Comparison of ENCODE assay signal across 8 mouse cellular contexts in genomic region chr5:104110171-104110920, GRCm38 (mm10). TPM values are rescaled to one million over a fixed set of nuclear protein-coding genes. Genes with fewer than 3 reads are reported as not detected.
DNase-seq lines count a peak whose midpoint lies in the region; ATAC-seq lines count a peak whose summit lies in the region.

No protein-coding gene starts in this region.

- H3K4me2 ChIP-seq in embryonic facial prominence, embryonic 14.5 days (ENCODE audit: low read depth, low read length): peak overlapping the region; percentile 19
- H3K4me2 ChIP-seq in hindbrain, embryonic 15.5 days: peak overlapping the region; percentile 52
- peak overlapping the region; percentile 35 for H3K4me2 ChIP-seq in midbrain, embryonic 12.5 days (replicated peaks)

- DNase-seq in layer of hippocampus, adult 11-12 months (ENCODE audit: low spot score): peak; percentile 71
- DNase-seq in layer of hippocampus, adult 9-10 months (ENCODE audit: low spot score): no peak
- peak; percentile 54 for DNase-seq in embryonic facial prominence, embryonic 14.5 days (ENCODE audit: low spot score)
- DNase-seq in urinary bladder, postnatal 10 days (ENCODE audit: low spot score): no peak
- DNase-seq in urinary bladder, postnatal 25 days (ENCODE audit: low spot score): no peak

- no peaks in the 10 kb centered on the region for H3K27me3 ChIP-seq in embryonic facial prominence, embryonic 14.5 days (replicated peaks; ENCODE audit: control insufficient read depth, insufficient read depth, low read length)
- H3K27me3 ChIP-seq in hindbrain, embryonic 15.5 days: no peaks in the 10 kb centered on the region
- peaks cover 59% of the 10 kb centered on the region for H3K27me3 ChIP-seq in midbrain, embryonic 12.5 days

- peak overlapping the region; percentile 70; the same call in 1 of the 2 replicates for H3K27ac ChIP-seq in embryonic facial prominence, embryonic 14.5 days (replicated peaks; ENCODE audit: low read depth, low read length)
- H3K27ac ChIP-seq in hindbrain, embryonic 15.5 days (replicated peaks): peak overlapping the region; percentile 85
- H3K27ac ChIP-seq in midbrain, embryonic 12.5 days (replicated peaks): peak overlapping the region; percentile 69

- H3K4me1 ChIP-seq in embryonic facial prominence, embryonic 14.5 days (ENCODE audit: control insufficient read depth, insufficient read depth, low read length): peaks cover 51% of the 10 kb centered on the region
- peaks cover 73% of the 10 kb centered on the region for H3K4me1 ChIP-seq in hindbrain, embryonic 15.5 days (replicated peaks)
- H3K4me1 ChIP-seq in midbrain, embryonic 12.5 days: peaks cover 65% of the 10 kb centered on the region

- no peak overlapping the region for H3K4me3 ChIP-seq in embryonic facial prominence, embryonic 14.5 days (ENCODE audit: low read depth, low read length)
- H3K4me3 ChIP-seq in hindbrain, embryonic 15.5 days: peak overlapping the region; percentile 34; the same call in 1 of the 2 replicates
- H3K4me3 ChIP-seq in midbrain, embryonic 12.5 days: no peak overlapping the region

- no peaks in the 10 kb centered on the region for H3K9me3 ChIP-seq in embryonic facial prominence, embryonic 14.5 days (ENCODE audit: control insufficient read depth, low read length)
- no peaks in the 10 kb centered on the region for H3K9me3 ChIP-seq in hindbrain, embryonic 15.5 days
- no peaks in the 10 kb centered on the region for H3K9me3 ChIP-seq in midbrain, embryonic 12.5 days

- no peak; the same call in 1 of the 2 replicates for ATAC-seq in embryonic facial prominence, embryonic 14.5 days (ENCODE audit: low read depth)
- ATAC-seq in hindbrain, embryonic 15.5 days (ENCODE audit: low FRiP score, low read depth): peak; percentile 81
- peak; percentile 86 for ATAC-seq in midbrain, embryonic 12.5 days (ENCODE audit: low FRiP score, low read depth)
- no peak for ATAC-seq in erythroblast, adult 5-6 weeks (replicated peaks; ENCODE audit: low FRiP score, poor library complexity, severe bottlenecking)

- WGBS in embryonic facial prominence, embryonic 14.5 days: 39% methylated on average over 9 of the region's 9 CpGs
- 5% methylated on average over 9 of the region's 9 CpGs for WGBS in hindbrain, embryonic 15.5 days
- 13% methylated on average over 9 of the region's 9 CpGs for WGBS in midbrain, embryonic 12.5 days

- H3K9ac ChIP-seq in embryonic facial prominence, embryonic 14.5 days (ENCODE audit: low read depth, low read length): no peak overlapping the region
- H3K9ac ChIP-seq in hindbrain, embryonic 15.5 days: 0 out of 2 replicates have a peak overlapping the region, but pooled peaks have one; percentile 15
- H3K9ac ChIP-seq in midbrain, embryonic 12.5 days (replicated peaks): no peak overlapping the region

- H3K36me3 ChIP-seq in embryonic facial prominence, embryonic 14.5 days (ENCODE audit: control insufficient read depth, insufficient read depth, low read length): no peaks in the 10 kb centered on the region
- no peaks in the 10 kb centered on the region for H3K36me3 ChIP-seq in hindbrain, embryonic 15.5 days
- H3K36me3 ChIP-seq in midbrain, embryonic 12.5 days: no peaks in the 10 kb centered on the region

RNA-seq across cellular contexts. Expression of gene Sparcl1, which starts 3.2 kb away (rescaled TPM):
- polyA plus RNA-seq in embryonic facial prominence, embryonic 14.5 days (2014; fragmentation: Nextera tagmentation; extraction: Ambion mirVana): 108 and 117 TPM in 2 replicates
- polyA plus RNA-seq in hindbrain, embryonic 15.5 days (2015; fragmentation: Nextera tagmentation; extraction: Ambion mirVana): 349 and 369 TPM in 2 replicates
- polyA plus RNA-seq in midbrain, embryonic 12.5 days (2016; fragmentation: Nextera tagmentation; extraction: Ambion mirVana): 47.4 and 62.0 TPM in 2 replicates
- not detected in 2 replicates for total RNA-seq in erythroblast, adult 5-6 weeks (2015; ENCODE audit: low replicate concordance)
- 0.85 TPM in 1 of 2 replicates, not detected in the other for total RNA-seq in erythroblast, adult 5-6 weeks (2017; ENCODE audit: low replicate concordance)

RNA-seq across cellular contexts. Expression of gene Gm17660, which starts 32.9 kb away (rescaled TPM):
- polyA plus RNA-seq in embryonic facial prominence, embryonic 14.5 days (2014; fragmentation: Nextera tagmentation; extraction: Ambion mirVana): 0.47 TPM in 1 of 2 replicates, not detected in the other
- 0.59 TPM in 1 of 2 replicates, not detected in the other for polyA plus RNA-seq in hindbrain, embryonic 15.5 days (2015; fragmentation: Nextera tagmentation; extraction: Ambion mirVana)
- not detected in 2 replicates for polyA plus RNA-seq in midbrain, embryonic 12.5 days (2016; fragmentation: Nextera tagmentation; extraction: Ambion mirVana)
- not detected in 2 replicates for total RNA-seq in erythroblast, adult 5-6 weeks (2015; ENCODE audit: low replicate concordance)
- not detected in 2 replicates for total RNA-seq in erythroblast, adult 5-6 weeks (2017; ENCODE audit: low replicate concordance)

Comparison
In these comparisons a context has a peak if more than half of its experiments do, and no peak if none do; other contexts are left out.
1. DNase-seq: peak in layer of hippocampus, adult 11-12 months (single experiment) and embryonic facial prominence, embryonic 14.5 days (single experiment); none in layer of hippocampus, adult 9-10 months (single experiment), urinary bladder, postnatal 10 days (single experiment) and urinary bladder, postnatal 25 days (single experiment).
2. ATAC-seq: peak in hindbrain, embryonic 15.5 days (single experiment) and midbrain, embryonic 12.5 days (single experiment); none in embryonic facial prominence, embryonic 14.5 days (single experiment) and erythroblast, adult 5-6 weeks (single experiment).
3. Peak in every context shown above with its lines, with median percentiles within 50 percentile points of each other: H3K27ac ChIP-seq and H3K4me2 ChIP-seq.